Mouse (Mus musculus): ENCODE measurements around the gene Nedd4. TPM values are rescaled to one million over a fixed set of nuclear protein-coding genes. Genes with fewer than 3 reads are reported as not detected.
A peak's percentile ranks its signal among the peaks of the same experiment; 100 is the strongest.

Nedd4 gene
- polyA plus RNA-seq, 1 experiment from 2014 or later, result 624 TPM

DNA sequence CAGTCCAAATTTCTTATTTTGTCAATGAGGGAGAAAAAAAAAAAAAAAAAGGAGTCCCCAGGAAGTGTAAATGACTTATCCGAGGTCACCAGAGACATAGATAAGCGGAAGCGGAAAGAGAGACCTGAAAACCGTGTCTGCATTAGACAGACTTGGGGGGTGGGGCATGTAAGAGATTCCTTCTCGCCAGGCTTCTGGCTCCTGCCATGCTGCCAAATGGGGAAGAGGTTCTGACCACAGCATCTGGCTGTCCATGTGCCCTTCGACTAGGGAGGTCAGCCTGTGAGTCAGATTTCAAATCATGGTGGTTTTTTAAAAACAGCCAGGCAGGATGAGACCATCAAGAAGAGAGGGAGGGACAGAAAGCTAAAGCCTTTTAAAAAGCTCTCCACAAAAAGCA is 129.5 kb downstream of the Nedd4 start:
- WGBS, result 5% methylated on average over 6 of the region's 6 CpGs
- H3K27me3 ChIP-seq (replicated peaks), result no peaks in the 10 kb centered on the region
- H3K36me3 ChIP-seq, result no peaks in the 10 kb centered on the region
- no peak for ATAC-seq (ENCODE audit: insufficient number of reproducible peaks, low FRiP score)
- no peak overlapping the region for H3K27ac ChIP-seq (ENCODE audit: poor library complexity, severe bottlenecking)
- H3K9ac ChIP-seq, result 0 out of 2 replicates have a peak overlapping the region, but pooled peaks have one; percentile 18
- no peak overlapping the region for H3K4me3 ChIP-seq
- H3K9me3 ChIP-seq (replicated peaks), result no peaks in the 10 kb centered on the region; the same call in 1 of the 2 replicates
- H3K4me1 ChIP-seq (replicated peaks), result peaks cover 24% of the 10 kb centered on the region
- H3K4me2 ChIP-seq, result peak overlapping the region; percentile 59

DNA sequence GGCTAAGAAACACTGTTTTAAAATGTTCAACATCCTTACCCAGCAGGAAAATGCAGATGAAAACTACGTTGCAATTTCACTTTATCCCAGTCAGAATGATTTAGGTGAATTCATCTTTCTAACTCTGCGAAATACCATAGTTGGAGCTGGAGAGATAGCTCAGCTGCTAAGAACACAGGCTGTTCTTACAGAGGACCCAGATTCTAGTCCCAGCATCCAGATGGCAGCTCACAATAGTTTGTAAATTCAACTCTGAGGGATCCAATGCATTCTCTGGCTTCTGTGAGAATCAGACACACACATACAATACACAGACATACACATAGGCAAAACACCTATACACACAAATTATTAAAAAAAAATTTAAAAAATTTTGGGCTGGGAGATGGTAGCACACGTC is 133.1 kb downstream of the Nedd4 start:
- peaks cover 29% of the 10 kb centered on the region for H3K4me1 ChIP-seq (replicated peaks)
- WGBS, result 85% methylated on average over 3 of the region's 3 CpGs
- ATAC-seq (ENCODE audit: insufficient number of reproducible peaks, low FRiP score), result no peak
- no peak overlapping the region for H3K4me3 ChIP-seq
- no peak overlapping the region for H3K4me2 ChIP-seq
- no peaks in the 10 kb centered on the region; the same call in 1 of the 2 replicates for H3K9me3 ChIP-seq (replicated peaks)
- no peaks in the 10 kb centered on the region for H3K36me3 ChIP-seq
- H3K27ac ChIP-seq (ENCODE audit: poor library complexity, severe bottlenecking), result no peak overlapping the region
- no peak overlapping the region for H3K9ac ChIP-seq
- no peaks in the 10 kb centered on the region for H3K27me3 ChIP-seq (replicated peaks)

DNA sequence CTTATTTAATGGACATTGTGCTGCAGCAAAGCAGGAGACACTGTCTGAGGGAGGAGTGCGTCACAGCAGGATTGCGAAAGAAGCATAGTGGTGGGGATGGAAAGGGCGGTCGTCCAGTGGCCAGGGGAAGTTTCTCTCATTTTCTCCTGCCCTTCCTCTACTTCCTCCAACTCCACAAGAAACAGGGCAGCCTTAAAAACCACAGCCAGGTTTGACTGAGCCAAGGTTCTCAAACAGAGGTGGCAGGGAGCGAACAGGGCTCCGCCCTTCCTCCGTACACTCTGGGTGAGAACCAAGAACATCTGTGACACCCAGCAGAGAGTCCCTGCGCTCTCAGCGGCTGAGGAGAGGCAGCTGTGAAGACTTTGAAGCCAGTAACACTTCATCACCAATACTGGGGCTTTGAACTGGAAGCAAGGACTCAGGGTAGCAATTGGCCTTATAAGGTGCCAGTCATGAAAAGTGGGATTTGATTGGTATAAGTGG is 135.0 kb downstream of the Nedd4 start:
- Histone ChIP-seq H3K36me3 (no peaks in the 10 kb centered on the region), H3K9ac (peak overlapping the region; percentile 20; the same call in 1 of the 2 replicates), H3K9me3 (replicated peaks) (no peaks in the 10 kb centered on the region; the same call in 1 of the 2 replicates), H3K4me2 (peak overlapping the region; percentile 44), H3K4me3 (no peak overlapping the region), H3K27ac (ENCODE audit: poor library complexity, severe bottlenecking) (no peak overlapping the region), H3K4me1 (replicated peaks) (peaks cover 22% of the 10 kb centered on the region), H3K27me3 (replicated peaks) (no peaks in the 10 kb centered on the region)
- ATAC-seq (ENCODE audit: insufficient number of reproducible peaks, low FRiP score), result no peak
- 38% methylated on average over 9 of the region's 9 CpGs for WGBS

Other genes with a start within 250 kb of the Nedd4 start
- 19.2 and 19.9 TPM in 2 replicates for gene Mns1, start 224.3 kb upstream of the Nedd4 start, polyA plus RNA-seq (2016; fragmentation: Nextera tagmentation; extraction: Ambion mirVana)
- gene Tex9, start 170.1 kb upstream of the Nedd4 start, polyA plus RNA-seq (2016; fragmentation: Nextera tagmentation; extraction: Ambion mirVana), result 18.8 and 19.3 TPM in 2 replicates
- gene Rfx7, start 130.1 kb upstream of the Nedd4 start, polyA plus RNA-seq (2016; fragmentation: Nextera tagmentation; extraction: Ambion mirVana), result 10.8 and 13.0 TPM in 2 replicates
- 2.2 and 2.7 TPM in 2 replicates for gene Prtg, start 144.5 kb downstream of the Nedd4 start, polyA plus RNA-seq (2016; fragmentation: Nextera tagmentation; extraction: Ambion mirVana)